Mouse (Mus musculus): ENCODE results near the gene Psors1c2. TPM values are rescaled to one million over a fixed set of nuclear protein-coding genes. Genes with fewer than 3 reads are reported as not detected.

The Psors1c2 gene
- polyA plus RNA-seq, 1 experiment from 2014 or later, result 0.69 TPM

DNA sequence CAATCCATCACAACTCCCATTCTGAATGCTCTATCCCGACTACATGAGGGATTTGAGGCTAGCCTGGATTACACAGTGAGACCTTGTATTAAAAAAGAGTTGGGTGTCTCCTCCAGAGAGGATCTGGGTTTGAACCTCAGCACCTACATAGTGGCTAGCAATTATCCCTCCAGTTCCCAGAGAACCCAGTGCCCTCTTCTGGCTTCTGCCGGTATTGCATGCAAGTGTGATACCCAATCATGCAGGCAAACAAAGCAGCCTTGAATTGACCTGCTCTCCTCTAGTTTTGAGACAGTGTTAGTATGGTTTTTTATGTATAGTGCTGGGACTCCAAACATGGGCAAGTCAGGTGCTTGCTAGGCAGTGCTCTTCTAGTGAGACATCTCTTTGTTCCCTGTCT is 19.1 kb upstream of the Psors1c2 start:
- H3K36me3 ChIP-seq (ENCODE audit: control insufficient read depth, insufficient read depth, low read length), result no peaks in the 10 kb centered on the region
- no peak for ATAC-seq (replicated peaks; ENCODE audit: low FRiP score)
- no peak overlapping the region for H3K4me3 ChIP-seq (ENCODE audit: low read depth, low read length)
- H3K9me3 ChIP-seq (ENCODE audit: control insufficient read depth, low read length), result no peaks in the 10 kb centered on the region
- peak; percentile 62 for DNase-seq (ENCODE audit: low spot score)
- H3K4me1 ChIP-seq (replicated peaks; ENCODE audit: control insufficient read depth, insufficient read depth, low read length), result peaks cover 10% of the 10 kb centered on the region
- no peak overlapping the region for H3K9ac ChIP-seq (ENCODE audit: low read depth, low read length)
- no peak overlapping the region for H3K4me2 ChIP-seq
- H3K27me3 ChIP-seq (replicated peaks; ENCODE audit: control insufficient read depth, insufficient read depth, low read length), result peaks cover 9% of the 10 kb centered on the region
- 12% methylated on average over 2 of the region's 2 CpGs for WGBS
- H3K27ac ChIP-seq (ENCODE audit: low read depth, low read length), result no peak overlapping the region

- DNase-seq (ENCODE audit: low spot score) (no peak), ATAC-seq (replicated peaks; ENCODE audit: low FRiP score) (no peak)
- H3K36me3 ChIP-seq (ENCODE audit: control insufficient read depth, insufficient read depth, low read length), result no peaks in the 10 kb centered on the region
- H3K9ac ChIP-seq (ENCODE audit: low read depth, low read length), result no peak overlapping the region
- 0 out of 2 replicates have a peak overlapping the region, but pooled peaks have one; percentile 71 for H3K4me3 ChIP-seq (ENCODE audit: low read depth, low read length)
- no peak overlapping the region for H3K27ac ChIP-seq (ENCODE audit: low read depth, low read length)
- WGBS, result 53% methylated on average over 6 of the region's 6 CpGs
- peak overlapping the region; percentile 93 for H3K4me2 ChIP-seq
- peaks cover 10% of the 10 kb centered on the region for H3K4me1 ChIP-seq (replicated peaks; ENCODE audit: control insufficient read depth, insufficient read depth, low read length)
- H3K27me3 ChIP-seq (replicated peaks; ENCODE audit: control insufficient read depth, insufficient read depth, low read length), result peaks cover under 1% of the 10 kb centered on the region; the same call in 1 of the 2 replicates
- H3K9me3 ChIP-seq (ENCODE audit: control insufficient read depth, low read length), result no peaks in the 10 kb centered on the region
These were observed 18.2 kb upstream of the Psors1c2 start for GRCm38 (mm10) chr17:35514756-35515155.

DNA sequence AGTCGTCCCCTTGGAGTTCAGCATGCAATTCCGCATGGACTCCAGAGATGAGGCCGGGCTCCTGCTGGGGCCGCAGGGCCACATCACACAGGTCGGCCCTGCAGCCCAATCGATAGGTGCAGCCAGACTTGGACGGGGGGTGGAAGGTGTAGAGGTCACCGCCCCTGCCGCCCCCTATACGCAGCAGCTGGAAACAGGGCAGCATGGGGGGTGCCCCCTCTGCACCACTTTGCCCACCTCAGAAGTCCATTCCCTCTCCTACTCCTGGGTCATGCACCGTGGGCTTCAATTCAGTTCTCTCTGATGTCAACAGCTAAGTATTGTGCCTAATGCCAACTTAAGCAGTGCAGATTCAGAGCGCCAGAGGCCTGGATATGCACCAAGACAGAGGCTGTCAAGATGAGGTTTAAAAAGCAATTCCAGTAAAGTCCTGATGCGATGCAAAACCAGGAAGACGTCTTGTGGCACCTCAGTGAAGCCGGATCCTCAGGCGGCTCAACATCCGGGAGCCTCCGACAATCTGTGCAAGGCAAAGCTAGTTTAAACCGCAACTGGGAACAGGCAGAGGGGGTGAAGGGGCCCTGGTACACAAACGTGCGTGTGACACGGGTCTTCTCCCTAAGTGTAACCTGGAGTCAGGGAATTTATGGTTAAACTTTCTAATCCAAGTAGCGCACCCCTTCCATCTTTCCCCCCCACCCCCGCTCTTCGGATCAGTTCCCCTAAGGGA is 16.9 kb upstream of the Psors1c2 start:
- WGBS, result 10% methylated on average over 25 of the region's 25 CpGs
- Histone ChIP-seq H3K27me3 (replicated peaks; ENCODE audit: control insufficient read depth, insufficient read depth, low read length) (no peaks in the 10 kb centered on the region), H3K9me3 (ENCODE audit: control insufficient read depth, low read length) (no peaks in the 10 kb centered on the region), H3K4me3 (ENCODE audit: low read depth, low read length) (peak overlapping the region; percentile 71), H3K9ac (ENCODE audit: low read depth, low read length) (peak overlapping the region; percentile 64), H3K27ac (ENCODE audit: low read depth, low read length) (peak overlapping the region; percentile 11; the same call in 1 of the 2 replicates), H3K36me3 (ENCODE audit: control insufficient read depth, insufficient read depth, low read length) (no peaks in the 10 kb centered on the region), H3K4me1 (replicated peaks; ENCODE audit: control insufficient read depth, insufficient read depth, low read length) (peaks cover 10% of the 10 kb centered on the region), H3K4me2 (peak overlapping the region; percentile 93)
- DNase-seq (ENCODE audit: low spot score) (peak; percentile 64), ATAC-seq (replicated peaks; ENCODE audit: low FRiP score) (no peak; the same call in none of the 2 replicates)

GRCm38 (mm10) chr17:35516652-35517500 is 16.1 kb upstream of the Psors1c2 start, which contains the start of the genes Tcf19 and Cchcr1:
Tcf19 (minus strand) TSS chr17:35516824.
Cchcr1 (plus strand) TSS chr17:35517100.
- Histone ChIP-seq H3K4me3 (ENCODE audit: low read depth, low read length) (peak within 1 kb of the TSS; percentile 71), H3K27ac (ENCODE audit: low read depth, low read length) (peak within 1 kb of the TSS; percentile 48), H3K9me3 (ENCODE audit: control insufficient read depth, low read length) (no peaks in the 10 kb centered on the region), H3K27me3 (replicated peaks; ENCODE audit: control insufficient read depth, insufficient read depth, low read length) (no peaks in the 10 kb centered on the region), H3K4me2 (peak within 1 kb of the TSS; percentile 93), H3K4me1 (replicated peaks; ENCODE audit: control insufficient read depth, insufficient read depth, low read length) (peaks cover 10% of the 10 kb centered on the region), H3K9ac (ENCODE audit: low read depth, low read length) (peak within 1 kb of the TSS; percentile 69), H3K36me3 (ENCODE audit: control insufficient read depth, insufficient read depth, low read length) (no peaks in the 10 kb centered on the region)
- WGBS, result under 1% methylated on average over 67 of the region's 67 CpGs
- DNase-seq (ENCODE audit: low spot score), result peak; percentile 98
- peak; percentile 96 for ATAC-seq (replicated peaks; ENCODE audit: low FRiP score)

DNA sequence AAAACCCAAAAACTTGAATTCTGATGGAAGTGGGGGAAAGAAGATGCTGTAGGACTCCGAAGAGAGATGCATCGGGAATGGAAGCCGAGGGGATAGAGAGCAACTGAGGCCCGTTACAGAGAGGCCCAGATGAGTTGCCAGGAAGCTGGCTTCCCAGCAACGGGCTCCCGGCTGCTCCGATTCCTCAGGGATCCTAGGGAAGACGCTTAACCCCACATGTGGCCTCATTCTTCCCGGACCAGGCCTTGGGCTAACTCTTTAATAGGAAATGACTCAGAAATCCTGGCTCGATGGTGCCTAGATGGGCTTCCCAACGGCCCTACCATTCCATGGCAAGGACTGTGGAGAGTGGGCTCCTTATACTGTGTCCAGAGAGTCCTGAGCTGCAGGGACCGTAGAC is 15.5 kb upstream of the Psors1c2 start:
- ATAC-seq (replicated peaks; ENCODE audit: low FRiP score) (no peak), DNase-seq (ENCODE audit: low spot score) (no peak)
- Histone ChIP-seq H3K9me3 (ENCODE audit: control insufficient read depth, low read length) (no peaks in the 10 kb centered on the region), H3K4me3 (ENCODE audit: low read depth, low read length) (peak overlapping the region; percentile 71), H3K27me3 (replicated peaks; ENCODE audit: control insufficient read depth, insufficient read depth, low read length) (no peaks in the 10 kb centered on the region), H3K4me2 (peak overlapping the region; percentile 93), H3K4me1 (replicated peaks; ENCODE audit: control insufficient read depth, insufficient read depth, low read length) (peaks cover 10% of the 10 kb centered on the region), H3K9ac (ENCODE audit: low read depth, low read length) (peak overlapping the region; percentile 69), H3K36me3 (ENCODE audit: control insufficient read depth, insufficient read depth, low read length) (no peaks in the 10 kb centered on the region), H3K27ac (ENCODE audit: low read depth, low read length) (peak overlapping the region; percentile 48; the same call in 1 of the 2 replicates)
- 9% methylated on average over 12 of the region's 12 CpGs for WGBS

DNA sequence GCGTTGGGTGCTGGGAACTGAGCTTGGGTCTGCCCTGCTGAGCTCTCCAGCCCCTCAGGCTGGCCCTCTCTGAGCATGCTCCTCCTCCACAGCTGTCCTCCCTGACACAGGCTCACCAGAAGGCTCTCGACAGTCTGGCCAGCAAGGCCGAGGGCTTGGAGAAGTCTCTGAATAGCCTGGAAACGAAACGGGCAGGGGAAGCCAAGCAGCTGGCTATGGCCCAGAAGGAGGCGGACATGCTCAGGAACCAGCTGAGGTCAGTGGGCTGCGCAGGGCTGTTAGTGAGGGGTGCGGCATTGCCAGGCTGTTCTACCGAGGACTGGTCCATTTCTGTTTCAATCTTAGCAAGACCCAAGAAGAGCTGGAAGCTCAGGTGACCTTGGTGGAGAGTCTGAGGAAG is 8.6 kb upstream of the Psors1c2 start:
- no peak overlapping the region for H3K4me2 ChIP-seq
- ATAC-seq (replicated peaks; ENCODE audit: low FRiP score) (no peak), DNase-seq (ENCODE audit: low spot score) (no peak)
- no peaks in the 10 kb centered on the region for H3K9me3 ChIP-seq (ENCODE audit: control insufficient read depth, low read length)
- H3K9ac ChIP-seq (ENCODE audit: low read depth, low read length), result no peak overlapping the region
- H3K27ac ChIP-seq (ENCODE audit: low read depth, low read length), result no peak overlapping the region
- H3K27me3 ChIP-seq (replicated peaks; ENCODE audit: control insufficient read depth, insufficient read depth, low read length), result no peaks in the 10 kb centered on the region
- 87% methylated on average over 9 of the region's 9 CpGs for WGBS
- no peaks in the 10 kb centered on the region for H3K4me1 ChIP-seq (replicated peaks; ENCODE audit: control insufficient read depth, insufficient read depth, low read length)
- no peak overlapping the region for H3K4me3 ChIP-seq (ENCODE audit: low read depth, low read length)
- H3K36me3 ChIP-seq (ENCODE audit: control insufficient read depth, insufficient read depth, low read length), result peaks cover 8% of the 10 kb centered on the region; the same call in 1 of the 2 replicates

- Histone ChIP-seq H3K4me2 (no peak overlapping the region), H3K4me1 (replicated peaks; ENCODE audit: control insufficient read depth, insufficient read depth, low read length) (no peaks in the 10 kb centered on the region), H3K27ac (ENCODE audit: low read depth, low read length) (no peak overlapping the region), H3K4me3 (ENCODE audit: low read depth, low read length) (no peak overlapping the region), H3K27me3 (replicated peaks; ENCODE audit: control insufficient read depth, insufficient read depth, low read length) (no peaks in the 10 kb centered on the region), H3K9me3 (ENCODE audit: control insufficient read depth, low read length) (no peaks in the 10 kb centered on the region), H3K36me3 (ENCODE audit: control insufficient read depth, insufficient read depth, low read length) (peaks cover 8% of the 10 kb centered on the region; the same call in 1 of the 2 replicates), H3K9ac (ENCODE audit: low read depth, low read length) (0 out of 2 replicates have a peak overlapping the region, but pooled peaks have one; percentile 16)
- DNase-seq (ENCODE audit: low spot score) (no peak), ATAC-seq (replicated peaks; ENCODE audit: low FRiP score) (no peak)
- WGBS, result 55% methylated on average over 8 of the region's 8 CpGs
These were observed 6.4 kb upstream of the Psors1c2 start for GRCm38 (mm10) chr17:35526644-35527043.

DNA sequence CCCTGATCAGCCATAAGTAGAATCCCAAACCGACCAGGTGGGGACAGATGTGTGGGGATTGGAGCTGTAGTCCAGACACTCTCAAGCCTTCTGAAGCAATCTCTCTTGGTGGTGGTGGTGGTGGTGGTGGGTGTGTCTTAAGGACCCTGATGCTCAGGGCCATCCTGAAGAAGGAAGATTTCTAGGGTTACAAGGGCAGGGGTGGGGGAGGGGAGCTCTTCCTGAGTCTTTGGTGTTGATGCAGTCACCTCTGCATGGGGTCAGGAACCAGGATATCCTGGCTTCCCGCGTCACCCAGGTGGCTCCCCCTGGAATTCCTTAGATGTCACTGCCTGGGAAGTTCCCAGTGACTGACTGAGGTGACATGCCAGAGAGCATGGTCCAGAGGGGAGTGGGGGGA is 641 bp upstream of the Psors1c2 start:
- Histone ChIP-seq H3K4me3 (ENCODE audit: low read depth, low read length) (no peak overlapping the region), H3K27ac (ENCODE audit: low read depth, low read length) (no peak overlapping the region), H3K27me3 (replicated peaks; ENCODE audit: control insufficient read depth, insufficient read depth, low read length) (no peaks in the 10 kb centered on the region; the same call in 1 of the 2 replicates), H3K9ac (ENCODE audit: low read depth, low read length) (no peak overlapping the region), H3K4me2 (no peak overlapping the region), H3K9me3 (ENCODE audit: control insufficient read depth, low read length) (no peaks in the 10 kb centered on the region), H3K36me3 (ENCODE audit: control insufficient read depth, insufficient read depth, low read length) (peaks cover 7% of the 10 kb centered on the region; the same call in 1 of the 2 replicates), H3K4me1 (replicated peaks; ENCODE audit: control insufficient read depth, insufficient read depth, low read length) (no peaks in the 10 kb centered on the region)
- WGBS, result 4% methylated on average over 3 of the region's 3 CpGs
- no peak for ATAC-seq (replicated peaks; ENCODE audit: low FRiP score)
- DNase-seq (ENCODE audit: low spot score), result no peak
